In genomic region chr2:5844873-5845631, GRCm38 (mm10) we compare ENCODE assay signal across 8 mouse cellular contexts. TPM values are rescaled to one million over a fixed set of nuclear protein-coding genes. Genes with fewer than 3 reads are reported as not detected.
DNase-seq lines count a peak whose midpoint lies in the region; ATAC-seq lines count a peak whose summit lies in the region.

Gene Nudt5, plus strand, starts transcription at chr2:5845019.
Gene Cdc123, minus strand, starts transcription at chr2:5845164.

- peak within 1 kb of the TSS; percentile 74 for H3K9ac ChIP-seq in intestine, embryonic 14.5 days (ENCODE audit: low read length)

- peaks cover 20% of the 10 kb centered on the region for H3K36me3 ChIP-seq in intestine, embryonic 14.5 days (ENCODE audit: control insufficient read depth, insufficient read depth, low read length)

- no peaks in the 10 kb centered on the region for H3K27me3 ChIP-seq in intestine, embryonic 14.5 days (replicated peaks; ENCODE audit: control insufficient read depth, insufficient read depth, low read length)

- H3K4me2 ChIP-seq in intestine, embryonic 14.5 days (ENCODE audit: low read length): peak within 1 kb of the TSS; percentile 66

- ATAC-seq in intestine, embryonic 14.5 days (replicated peaks; ENCODE audit: low FRiP score, low TSS enrichment, low read depth): peak; percentile 98

- H3K27ac ChIP-seq in intestine, embryonic 14.5 days (ENCODE audit: low read depth): peak within 1 kb of the TSS; percentile 88

- DNase-seq in adrenal gland, adult 18-20 months (ENCODE audit: low spot score in 2 of 2): peak; percentile 73 to 79
- peak; percentile 96 for DNase-seq in embryo, embryonic 11 days
- DNase-seq in gastrocnemius, postnatal 25 days: peak; percentile 85
- DNase-seq in intestine, embryonic 14.5 days (ENCODE audit: low spot score): peak; percentile 96
- DNase-seq in left cerebral cortex, postnatal 14 days (ENCODE audit: low spot score in 2 of 2): peak; percentile 92 to 95
- peak; percentile 89 for DNase-seq in mesoderm, embryonic 11.5 days (ENCODE audit: low read depth, low spot score)
- peak; percentile 90 to 91 for DNase-seq in right cerebral cortex, postnatal 36 days (ENCODE audit: low spot score in 2 of 2)
- DNase-seq in yolk sac, embryonic 10.5 days (ENCODE audit: low spot score): peak; percentile 90

- no peaks in the 10 kb centered on the region for H3K9me3 ChIP-seq in intestine, embryonic 14.5 days (ENCODE audit: control insufficient read depth, low read length)

- H3K4me1 ChIP-seq in intestine, embryonic 14.5 days (replicated peaks; ENCODE audit: control insufficient read depth, insufficient read depth, low read length): peaks cover 8% of the 10 kb centered on the region

- WGBS in intestine, embryonic 14.5 days: under 1% methylated on average over 53 of the region's 53 CpGs

- intact Hi-C loops in left cerebral cortex, postnatal 14 days (cut with DNase I): no loop called here

- H3K4me3 ChIP-seq in intestine, embryonic 14.5 days (ENCODE audit: low read depth, low read length): peak within 1 kb of the TSS; percentile 49

RNA-seq across cellular contexts. Expression of gene Nudt5, which starts in this region (rescaled TPM):
- 10 to 100 TPM; 41.2 to 52.2 TPM for total RNA-seq in adrenal gland, adult 18-20 months (2021)
- total RNA-seq in gastrocnemius, postnatal 25 days (2021): 1 to 10 TPM; 3.7 to 6.4 TPM
- 70.1 and 72.7 TPM in 2 replicates for polyA plus RNA-seq in intestine, embryonic 14.5 days (2014; fragmentation: Nextera tagmentation; extraction: Ambion mirVana)
- total RNA-seq in left cerebral cortex, postnatal 14 days (2021): 10 to 100 TPM; 21.6 to 21.8 TPM

RNA-seq across cellular contexts. Expression of gene Cdc123, which starts in this region (rescaled TPM):
- total RNA-seq in adrenal gland, adult 18-20 months (2021): 100 to 1,000 TPM; 136 to 140 TPM
- 10 to 100 TPM; 64.9 to 70.5 TPM for total RNA-seq in gastrocnemius, postnatal 25 days (2021)
- polyA plus RNA-seq in intestine, embryonic 14.5 days (2014; fragmentation: Nextera tagmentation; extraction: Ambion mirVana): 267 TPM in 2 replicates
- total RNA-seq in left cerebral cortex, postnatal 14 days (2021): 100 to 1,000 TPM; 123 to 133 TPM

Comparison
In these comparisons a context has a peak if more than half of its experiments do, and no peak if none do; other contexts are left out.
1. Peak in every context shown above with its lines: DNase-seq, ATAC-seq, H3K4me3 ChIP-seq and H3K27ac ChIP-seq.